Mouse (Mus musculus): Measurements from ENCODE around the gene Acot10. TPM values are rescaled to one million over a fixed set of nuclear protein-coding genes. Genes with fewer than 3 reads are reported as not detected.
"Not testable (repeated sequence)": the region's sequence is repeated elsewhere in the genome, so short reads cannot be mapped to it uniquely, and the experiment has no call there.

The Acot10 gene
- 0.12 TPM in 1 of 2 replicates, not detected in the other for polyA plus RNA-seq (2014; fragmentation: Nextera tagmentation; extraction: Ambion mirVana)

DNA sequence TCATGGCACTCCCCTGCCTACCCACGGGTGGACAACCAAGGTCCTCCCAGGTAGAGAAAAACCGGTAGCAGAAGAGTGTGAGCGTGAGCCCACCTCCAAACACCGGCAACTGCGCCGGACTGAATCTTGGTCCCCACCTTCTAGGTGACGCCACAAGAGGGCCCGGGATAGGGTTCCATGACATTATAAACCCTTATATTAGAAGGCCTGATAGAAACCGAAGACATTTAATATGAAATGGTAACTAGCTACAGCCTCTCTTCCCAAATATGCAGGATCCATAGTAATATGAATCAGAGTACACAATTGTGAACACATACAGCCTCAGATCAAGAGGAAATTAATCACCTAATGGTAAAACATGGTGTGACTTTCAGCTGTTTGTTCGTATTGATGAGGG, at the start of gene Acot10:
Gene Acot10, minus strand, starts transcription at position 101 of the 400 bp plus-strand sequence.
- no peak for DNase-seq (ENCODE audit: low spot score)

DNA sequence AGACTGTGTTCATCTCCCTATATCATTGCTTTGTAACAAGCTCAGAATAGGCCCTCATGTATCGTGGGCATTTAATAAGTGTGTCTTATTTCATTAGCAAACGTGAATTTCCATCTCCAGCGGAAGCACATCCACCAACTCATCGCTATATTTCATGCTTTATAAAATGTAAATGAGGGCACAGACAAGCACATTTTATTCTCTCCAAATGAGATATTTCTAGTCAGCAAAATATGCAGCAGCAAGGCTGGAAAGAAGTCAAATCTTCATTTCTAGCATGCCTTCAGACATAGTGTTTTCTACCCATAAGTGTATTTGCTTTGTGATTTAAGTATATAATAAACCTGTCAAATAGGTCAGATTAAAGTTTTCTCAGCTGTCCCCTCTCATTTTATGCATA, 45.3 kb upstream of the Acot10 start:
- Histone ChIP-seq H3K36me3 (ENCODE audit: control insufficient read depth, insufficient read depth, low read length) (no peaks in the 10 kb centered on the region), H3K9ac (ENCODE audit: low read depth, low read length) (no peak overlapping the region), H3K4me2 (no peak overlapping the region), H3K27me3 (replicated peaks; ENCODE audit: control insufficient read depth, insufficient read depth, low read length) (no peaks in the 10 kb centered on the region), H3K27ac (ENCODE audit: low read depth, low read length) (no peak overlapping the region), H3K4me1 (replicated peaks; ENCODE audit: control insufficient read depth, insufficient read depth, low read length) (no peaks in the 10 kb centered on the region), H3K4me3 (ENCODE audit: low read depth, low read length) (no peak overlapping the region), H3K9me3 (ENCODE audit: control insufficient read depth, low read length) (no peaks in the 10 kb centered on the region)
- no peak for ATAC-seq (replicated peaks; ENCODE audit: low FRiP score)
- no peak for DNase-seq (ENCODE audit: low spot score)
- WGBS = 77% methylated on average over 4 of the region's 4 CpGs

More for the DNA sequence above, at the start of gene Acot10:
- ATAC-seq (replicated peaks; ENCODE audit: low FRiP score) = no peak
- Histone ChIP-seq H3K9ac (ENCODE audit: low read depth, low read length) (no peak within 1 kb of the TSS), H3K27me3 (replicated peaks; ENCODE audit: control insufficient read depth, insufficient read depth, low read length) (no peaks in the 10 kb centered on the region), H3K27ac (ENCODE audit: low read depth, low read length) (no peak within 1 kb of the TSS), H3K4me3 (ENCODE audit: low read depth, low read length) (no peak within 1 kb of the TSS), H3K9me3 (ENCODE audit: control insufficient read depth, low read length) (no peaks in the 10 kb centered on the region), H3K4me1 (replicated peaks; ENCODE audit: control insufficient read depth, insufficient read depth, low read length) (no peaks in the 10 kb centered on the region), H3K36me3 (ENCODE audit: control insufficient read depth, insufficient read depth, low read length) (no peaks in the 10 kb centered on the region), H3K4me2 (no peak within 1 kb of the TSS)
- WGBS = 85% methylated on average over 10 of the region's 10 CpGs

DNA sequence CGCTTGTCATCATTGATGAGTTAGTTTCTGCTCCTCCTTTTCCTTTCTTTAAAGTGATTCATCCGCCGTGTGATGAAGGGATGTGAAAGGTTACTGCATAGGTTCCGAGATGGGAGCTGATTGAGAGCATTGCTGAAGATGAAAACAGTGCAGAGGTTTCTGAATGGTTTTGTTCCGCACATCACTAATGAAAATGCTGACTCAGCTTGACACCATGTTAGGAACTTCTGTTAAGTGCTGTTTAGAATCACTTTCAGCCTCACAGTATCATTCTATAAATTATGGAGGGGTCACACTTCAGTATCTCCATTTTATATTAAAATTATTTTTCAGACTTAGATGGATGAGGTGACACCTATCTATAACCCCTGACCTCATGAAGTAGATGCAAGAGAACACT, 29.7 kb upstream of the Acot10 start:
- Histone ChIP-seq H3K27me3 (replicated peaks; ENCODE audit: control insufficient read depth, insufficient read depth, low read length) (no peaks in the 10 kb centered on the region), H3K27ac (ENCODE audit: low read depth, low read length) (no peak overlapping the region), H3K4me1 (replicated peaks; ENCODE audit: control insufficient read depth, insufficient read depth, low read length) (no peaks in the 10 kb centered on the region), H3K4me3 (ENCODE audit: low read depth, low read length) (no peak overlapping the region), H3K36me3 (ENCODE audit: control insufficient read depth, insufficient read depth, low read length) (no peaks in the 10 kb centered on the region), H3K9ac (ENCODE audit: low read depth, low read length) (no peak overlapping the region), H3K9me3 (ENCODE audit: control insufficient read depth, low read length) (no peaks in the 10 kb centered on the region), H3K4me2 (no peak overlapping the region)
- 78% methylated on average over 5 of the region's 5 CpGs for WGBS
- ATAC-seq (replicated peaks; ENCODE audit: low FRiP score) (no peak), DNase-seq (ENCODE audit: low spot score) (no peak)

DNA sequence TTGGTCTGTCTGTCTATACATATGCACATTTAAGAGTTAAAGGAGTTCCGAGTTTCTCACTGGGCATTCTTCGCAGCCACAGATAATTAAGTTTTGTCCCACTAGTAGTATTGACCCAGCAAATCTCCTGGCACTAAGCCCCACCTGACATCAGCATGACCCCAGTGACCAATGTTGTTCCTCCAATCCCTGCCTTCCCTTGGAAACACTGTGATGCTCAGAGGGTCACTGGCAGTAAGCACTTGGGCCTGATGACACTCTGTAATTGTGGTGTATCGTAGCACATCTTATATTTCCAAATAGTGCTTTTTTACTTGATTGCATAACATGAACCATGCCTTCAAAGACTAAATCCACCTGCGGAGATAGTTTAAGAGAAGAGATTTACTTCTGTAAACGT, 17.6 kb upstream of the Acot10 start:
- H3K9ac ChIP-seq (ENCODE audit: low read depth, low read length) = no peak overlapping the region
- no peaks in the 10 kb centered on the region for H3K9me3 ChIP-seq (ENCODE audit: control insufficient read depth, low read length)
- no peak overlapping the region for H3K27ac ChIP-seq (ENCODE audit: low read depth, low read length)
- H3K4me2 ChIP-seq = no peak overlapping the region
- 82% methylated on average over 5 of the region's 5 CpGs for WGBS
- ATAC-seq (replicated peaks; ENCODE audit: low FRiP score) (no peak), DNase-seq (ENCODE audit: low spot score) (no peak)
- no peak overlapping the region for H3K4me3 ChIP-seq (ENCODE audit: low read depth, low read length)
- H3K36me3 ChIP-seq (ENCODE audit: control insufficient read depth, insufficient read depth, low read length) = no peaks in the 10 kb centered on the region
- H3K27me3 ChIP-seq (replicated peaks; ENCODE audit: control insufficient read depth, insufficient read depth, low read length) = no peaks in the 10 kb centered on the region
- no peaks in the 10 kb centered on the region for H3K4me1 ChIP-seq (replicated peaks; ENCODE audit: control insufficient read depth, insufficient read depth, low read length)

GRCm38 (mm10) chr15:20682719-20683118, 16.2 kb upstream of the Acot10 start:
- H3K9ac ChIP-seq (ENCODE audit: low read depth, low read length) = no peak overlapping the region
- H3K4me1 ChIP-seq (replicated peaks; ENCODE audit: control insufficient read depth, insufficient read depth, low read length) = no peaks in the 10 kb centered on the region
- no peaks in the 10 kb centered on the region for H3K36me3 ChIP-seq (ENCODE audit: control insufficient read depth, insufficient read depth, low read length)
- no peaks in the 10 kb centered on the region for H3K9me3 ChIP-seq (ENCODE audit: control insufficient read depth, low read length)
- H3K4me2 ChIP-seq = no peak overlapping the region
- 70% methylated on average over 2 of the region's 2 CpGs for WGBS
- no peak overlapping the region for H3K4me3 ChIP-seq (ENCODE audit: low read depth, low read length)
- H3K27me3 ChIP-seq (replicated peaks; ENCODE audit: control insufficient read depth, insufficient read depth, low read length) = no peaks in the 10 kb centered on the region
- no peak overlapping the region for H3K27ac ChIP-seq (ENCODE audit: low read depth, low read length)
- ATAC-seq (replicated peaks; ENCODE audit: low FRiP score) = no peak
- no peak for DNase-seq (ENCODE audit: low spot score)

DNA sequence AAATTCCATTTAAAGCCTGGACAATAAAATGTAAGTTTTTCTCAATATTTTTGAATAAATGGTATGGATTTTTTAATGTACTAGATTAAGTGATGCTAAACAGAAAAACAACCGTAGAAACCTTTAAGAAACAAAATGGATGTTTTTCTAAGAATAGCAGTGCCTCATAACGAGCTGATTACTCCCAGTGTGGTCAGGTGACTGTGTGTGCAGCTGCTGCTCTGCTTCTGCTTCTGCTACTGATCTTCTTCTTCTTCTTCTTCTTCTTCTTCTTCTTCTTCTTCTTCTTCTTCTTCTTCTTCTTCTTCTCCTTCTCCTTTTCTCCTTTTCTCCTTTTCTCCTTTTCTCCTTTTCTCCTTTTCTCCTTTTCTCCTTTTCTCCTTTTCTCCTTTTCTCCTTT, 3.0 kb upstream of the Acot10 start:
- not testable (repeated sequence) for H3K27ac ChIP-seq (ENCODE audit: low read depth, low read length); H3K4me3 ChIP-seq (ENCODE audit: low read depth, low read length); H3K27me3 ChIP-seq (replicated peaks; ENCODE audit: control insufficient read depth, insufficient read depth, low read length); H3K9ac ChIP-seq (ENCODE audit: low read depth, low read length); H3K4me2 ChIP-seq; DNase-seq (ENCODE audit: low spot score); ATAC-seq (replicated peaks; ENCODE audit: low FRiP score); H3K9me3 ChIP-seq (ENCODE audit: control insufficient read depth, low read length); H3K4me1 ChIP-seq (replicated peaks; ENCODE audit: control insufficient read depth, insufficient read depth, low read length); H3K36me3 ChIP-seq (ENCODE audit: control insufficient read depth, insufficient read depth, low read length)
- WGBS = 68% methylated on average over 2 of the region's 2 CpGs

DNA sequence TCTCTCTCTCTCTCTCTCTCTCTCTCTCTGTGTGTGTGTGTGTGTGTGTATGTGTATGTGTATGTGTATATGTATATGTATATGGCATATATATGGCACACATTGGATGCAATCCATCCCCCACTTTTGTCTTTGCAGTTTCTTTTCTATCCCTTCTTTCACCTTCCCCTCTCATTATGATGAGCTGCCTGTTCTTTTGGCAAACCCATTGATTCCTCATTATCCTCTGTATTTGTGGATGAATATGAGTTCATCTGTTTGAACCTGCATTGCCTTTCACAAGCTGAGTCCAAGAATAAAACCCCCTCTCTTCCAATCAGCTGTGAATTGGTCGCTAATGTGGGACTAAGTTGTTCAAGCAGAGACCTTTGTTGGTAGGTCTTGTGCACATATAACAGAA, 1.4 kb upstream of the Acot10 start:
- DNase-seq (ENCODE audit: low spot score) = no peak
- Histone ChIP-seq H3K9ac (ENCODE audit: low read depth, low read length) (no peak overlapping the region), H3K27me3 (replicated peaks; ENCODE audit: control insufficient read depth, insufficient read depth, low read length) (no peaks in the 10 kb centered on the region), H3K36me3 (ENCODE audit: control insufficient read depth, insufficient read depth, low read length) (no peaks in the 10 kb centered on the region), H3K4me2 (no peak overlapping the region), H3K4me3 (ENCODE audit: low read depth, low read length) (no peak overlapping the region), H3K27ac (ENCODE audit: low read depth, low read length) (no peak overlapping the region), H3K9me3 (ENCODE audit: control insufficient read depth, low read length) (no peaks in the 10 kb centered on the region), H3K4me1 (replicated peaks; ENCODE audit: control insufficient read depth, insufficient read depth, low read length) (no peaks in the 10 kb centered on the region)
- ATAC-seq (replicated peaks; ENCODE audit: low FRiP score) = no peak
- WGBS = 81% methylated on average over 1 of the region's 1 CpGs

DNA sequence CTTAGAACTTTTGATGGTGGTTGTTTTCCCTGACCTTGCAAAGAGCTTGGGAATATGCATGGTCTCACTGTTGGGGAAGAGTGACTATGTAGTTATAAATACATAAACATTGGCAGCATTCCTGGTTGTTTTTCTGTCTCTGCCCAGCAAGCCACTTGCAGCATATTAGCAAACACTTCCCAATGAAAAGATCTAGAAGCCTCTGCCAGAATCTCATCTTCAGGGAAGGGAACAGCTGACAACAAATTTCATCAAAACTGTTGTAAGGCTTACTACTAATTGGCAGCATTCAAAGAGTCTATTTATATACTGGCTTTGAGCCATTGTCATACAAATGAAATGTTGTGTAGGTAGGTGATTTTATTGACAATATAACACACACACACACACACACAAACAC, 800 bp upstream of the Acot10 start:
- DNase-seq (ENCODE audit: low spot score) = no peak
- H3K36me3 ChIP-seq (ENCODE audit: control insufficient read depth, insufficient read depth, low read length) = no peaks in the 10 kb centered on the region

DNA sequence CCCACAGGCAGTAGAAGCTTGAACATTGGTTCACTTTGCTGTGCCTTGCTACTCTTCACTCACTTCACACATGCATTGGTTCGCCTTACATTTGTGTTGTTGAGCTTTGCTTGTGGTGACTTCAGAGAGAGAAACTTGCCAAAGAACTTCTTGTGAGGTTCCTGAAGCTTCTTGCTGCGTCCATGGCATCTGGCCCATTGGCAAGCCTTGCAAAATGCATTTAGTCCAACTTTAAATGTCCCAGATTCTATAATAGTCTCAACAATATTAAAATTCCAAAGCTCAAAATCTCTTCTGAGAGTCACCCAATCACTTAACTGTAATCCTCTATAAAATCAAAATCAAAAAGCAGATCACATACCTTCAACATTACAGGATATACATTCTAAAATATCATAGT, 6.3 kb downstream of the Acot10 start:
- no peak overlapping the region for H3K27ac ChIP-seq (ENCODE audit: low read depth, low read length)
- no peak for DNase-seq (ENCODE audit: low spot score)
- 62% methylated on average over 2 of the region's 2 CpGs for WGBS
- no peaks in the 10 kb centered on the region for H3K4me1 ChIP-seq (replicated peaks; ENCODE audit: control insufficient read depth, insufficient read depth, low read length)
- no peak overlapping the region for H3K4me3 ChIP-seq (ENCODE audit: low read depth, low read length)
- ATAC-seq (replicated peaks; ENCODE audit: low FRiP score) = no peak
- no peaks in the 10 kb centered on the region for H3K9me3 ChIP-seq (ENCODE audit: control insufficient read depth, low read length)
- H3K36me3 ChIP-seq (ENCODE audit: control insufficient read depth, insufficient read depth, low read length) = no peaks in the 10 kb centered on the region
- no peaks in the 10 kb centered on the region for H3K27me3 ChIP-seq (replicated peaks; ENCODE audit: control insufficient read depth, insufficient read depth, low read length)
- H3K4me2 ChIP-seq = no peak overlapping the region
- no peak overlapping the region for H3K9ac ChIP-seq (ENCODE audit: low read depth, low read length)

More for the DNA sequence above, 800 bp upstream of the Acot10 start:
- Histone ChIP-seq H3K27ac (ENCODE audit: low read depth, low read length) (no peak overlapping the region), H3K27me3 (replicated peaks; ENCODE audit: control insufficient read depth, insufficient read depth, low read length) (no peaks in the 10 kb centered on the region), H3K9me3 (ENCODE audit: control insufficient read depth, low read length) (no peaks in the 10 kb centered on the region), H3K4me2 (no peak overlapping the region), H3K4me3 (ENCODE audit: low read depth, low read length) (no peak overlapping the region), H3K4me1 (replicated peaks; ENCODE audit: control insufficient read depth, insufficient read depth, low read length) (no peaks in the 10 kb centered on the region), H3K9ac (ENCODE audit: low read depth, low read length) (no peak overlapping the region)
- no peak for ATAC-seq (replicated peaks; ENCODE audit: low FRiP score)
